In the genomic region with DNA sequence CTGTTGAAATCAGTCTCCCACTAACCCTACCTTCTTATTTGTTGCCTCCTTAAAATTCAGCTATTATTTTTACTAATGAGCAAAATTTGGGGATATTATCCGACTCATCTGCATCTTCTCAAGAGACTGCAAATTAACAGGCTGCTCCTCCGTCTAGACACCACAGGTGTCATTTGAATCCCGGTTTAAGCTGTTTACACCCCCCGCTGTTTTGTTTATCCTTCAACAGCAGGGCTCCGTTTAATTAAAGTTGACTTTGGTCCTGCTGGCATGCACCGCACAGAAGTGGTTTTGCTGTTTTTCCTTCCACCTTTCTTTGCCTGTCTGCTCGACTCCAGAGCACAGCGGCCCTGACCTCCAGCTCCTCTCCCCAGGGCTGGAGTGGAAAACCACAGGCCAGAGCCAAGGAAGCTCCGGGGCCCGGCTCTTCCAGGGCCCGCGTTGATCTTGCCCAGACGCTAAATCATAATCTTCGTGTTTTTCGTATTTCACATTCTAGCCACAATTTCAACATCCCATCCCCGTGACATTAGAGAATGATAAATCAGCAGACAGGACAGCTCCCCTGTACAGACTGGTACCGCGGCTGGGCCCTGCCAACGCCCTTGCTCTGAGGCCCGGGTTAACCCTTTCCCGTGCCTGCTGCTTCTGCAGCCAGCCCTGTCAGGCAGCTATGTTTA, we compare ENCODE assay signal across 8 mouse cellular contexts.
DNase-seq lines count a peak whose midpoint lies in the region; ATAC-seq and TF ChIP-seq lines count a peak whose summit lies in the region.

No protein-coding gene starts in this region.

- peak; percentile 73; the same call in 1 of the 2 replicates for ATAC-seq in forebrain, embryonic 11.5 days (replicated peaks; ENCODE audit: low FRiP score)
- ATAC-seq in hindbrain, embryonic 11.5 days (ENCODE audit: low FRiP score) = no peak
- ATAC-seq in lung, postnatal 0 days = no peak
- no peak for ATAC-seq in erythroblast, adult 5-6 weeks (replicated peaks; ENCODE audit: low FRiP score, poor library complexity, severe bottlenecking)

- no peak overlapping the region for H3K27ac ChIP-seq in kidney, adult 2 months (ENCODE audit: insufficient read depth, low read depth, low read length)
- no peak overlapping the region for H3K27ac ChIP-seq in forebrain, embryonic 11.5 days (ENCODE audit: low read depth, low read length)
- no peak overlapping the region for H3K27ac ChIP-seq in hindbrain, embryonic 11.5 days (ENCODE audit: low read depth, low read length)
- no peak overlapping the region for H3K27ac ChIP-seq in lung, postnatal 0 days (ENCODE audit: low read length)

- H3K36me3 ChIP-seq in kidney, adult 2 months (ENCODE audit: control insufficient read depth, insufficient read depth, low read length) = no peaks in the 10 kb centered on the region
- no peaks in the 10 kb centered on the region for H3K36me3 ChIP-seq in forebrain, embryonic 11.5 days (ENCODE audit: control insufficient read depth, insufficient read depth, low read length)
- H3K36me3 ChIP-seq in hindbrain, embryonic 11.5 days (ENCODE audit: control insufficient read depth, insufficient read depth, low read length) = no peaks in the 10 kb centered on the region
- H3K36me3 ChIP-seq in lung, postnatal 0 days (ENCODE audit: insufficient read depth, low read length) = no peaks in the 10 kb centered on the region

- H3K27me3 ChIP-seq in kidney, adult 2 months (replicated peaks; ENCODE audit: control insufficient read depth, insufficient read depth, low read length) = no peaks in the 10 kb centered on the region
- H3K27me3 ChIP-seq in forebrain, embryonic 11.5 days (ENCODE audit: control insufficient read depth, insufficient read depth, low read length) = peaks cover 17% of the 10 kb centered on the region
- H3K27me3 ChIP-seq in hindbrain, embryonic 11.5 days (ENCODE audit: control insufficient read depth, insufficient read depth, low read length) = no peaks in the 10 kb centered on the region
- H3K27me3 ChIP-seq in lung, postnatal 0 days (replicated peaks; ENCODE audit: insufficient read depth, low read length) = no peaks in the 10 kb centered on the region

- WGBS in kidney, adult 2 months = 20% methylated on average over 21 of the region's 21 CpGs
- 1% methylated on average over 21 of the region's 21 CpGs for WGBS in forebrain, embryonic 11.5 days
- 3% methylated on average over 21 of the region's 21 CpGs for WGBS in hindbrain, embryonic 11.5 days
- WGBS in lung, postnatal 0 days = 6% methylated on average over 21 of the region's 21 CpGs

- DNase-seq in kidney, adult 2 months = peak; percentile 5
- no peak for DNase-seq in kidney, adult 11 months
- DNase-seq in forebrain, embryonic 11.5 days (ENCODE audit: low spot score) = peak; percentile 71
- peak; percentile 62 for DNase-seq in hindbrain, embryonic 11.5 days (ENCODE audit: low spot score)
- peak; percentile 17 for DNase-seq in lung, postnatal 0 days (ENCODE audit: low spot score)
- peak; percentile 4 for DNase-seq in skeletal muscle tissue, adult 2 months (ENCODE audit: low read depth, low spot score)
- no peak for DNase-seq in thymus, postnatal 25 days

- TF ChIP-seq CTCF in kidney, adult 2 months (conservative IDR thresholded peaks at IDR 0.05; ENCODE audit: insufficient read depth, insufficient read length, low read depth, low read length) = no peak
- TF ChIP-seq CTCF in lung, postnatal 0 days (IDR thresholded peaks at IDR 0.05) = no peak

- H3K9ac ChIP-seq in forebrain, embryonic 11.5 days (ENCODE audit: low read length) = peak overlapping the region; percentile 2
- H3K9ac ChIP-seq in hindbrain, embryonic 11.5 days (ENCODE audit: low read depth, low read length) = no peak overlapping the region
- H3K9ac ChIP-seq in lung, postnatal 0 days (replicated peaks; ENCODE audit: low read depth) = no peak overlapping the region

- H3K4me3 ChIP-seq in kidney, adult 2 months (ENCODE audit: insufficient read depth, low read depth, low read length) = no peak overlapping the region
- 0 out of 2 replicates have a peak overlapping the region, but pooled peaks have one; percentile 4 for H3K4me3 ChIP-seq in forebrain, embryonic 11.5 days (ENCODE audit: low read depth, low read length)
- H3K4me3 ChIP-seq in hindbrain, embryonic 11.5 days (ENCODE audit: low read depth, low read length) = peak overlapping the region; percentile 18; the same call in 1 of the 2 replicates
- no peak overlapping the region for H3K4me3 ChIP-seq in lung, postnatal 0 days (ENCODE audit: low read depth, low read length)

- H3K4me1 ChIP-seq in kidney, adult 2 months (ENCODE audit: control insufficient read depth, insufficient read depth, low read length) = no peaks in the 10 kb centered on the region
- H3K4me1 ChIP-seq in forebrain, embryonic 11.5 days (replicated peaks; ENCODE audit: control insufficient read depth, insufficient read depth, low read length) = no peaks in the 10 kb centered on the region; the same call in 1 of the 2 replicates
- 0 out of 2 replicates have a peak, but pooled peaks cover 4% of the 10 kb centered on the region for H3K4me1 ChIP-seq in hindbrain, embryonic 11.5 days (replicated peaks; ENCODE audit: control insufficient read depth, insufficient read depth, low read length)
- H3K4me1 ChIP-seq in lung, postnatal 0 days (ENCODE audit: insufficient read depth, low read depth, low read length) = no peaks in the 10 kb centered on the region

- TF ChIP-seq EP300 in lung, postnatal 0 days (IDR thresholded peaks at IDR 0.05) = no peak

- H3K9me3 ChIP-seq in forebrain, embryonic 11.5 days (ENCODE audit: control insufficient read depth, low read length) = no peaks in the 10 kb centered on the region
- no peaks in the 10 kb centered on the region for H3K9me3 ChIP-seq in hindbrain, embryonic 11.5 days (ENCODE audit: control insufficient read depth, low read length)
- no peaks in the 10 kb centered on the region for H3K9me3 ChIP-seq in lung, postnatal 0 days (ENCODE audit: low read length)

- H3K4me2 ChIP-seq in forebrain, embryonic 11.5 days (ENCODE audit: low read depth, low read length, severe bottlenecking) = peak overlapping the region; percentile 43
- H3K4me2 ChIP-seq in hindbrain, embryonic 11.5 days (replicated peaks; ENCODE audit: low read depth, low read length) = peak overlapping the region; percentile 39
- peak overlapping the region; percentile 15; the same call in 1 of the 2 replicates for H3K4me2 ChIP-seq in lung, postnatal 0 days (replicated peaks; ENCODE audit: low read depth, low read length)

- TF ChIP-seq POLR2A in kidney, adult 2 months (IDR thresholded peaks at IDR 0.05; ENCODE audit: low read depth, low read length) = no peak

Comparison
In these comparisons a context has a peak if more than half of its experiments do, and no peak if none do; other contexts are left out.
1. DNase-seq: peak in kidney, adult 2 months (single experiment), forebrain, embryonic 11.5 days (single experiment), hindbrain, embryonic 11.5 days (single experiment), lung, postnatal 0 days (single experiment) and skeletal muscle tissue, adult 2 months (single experiment); none in kidney, adult 11 months (single experiment) and thymus, postnatal 25 days (single experiment).
2. H3K4me3 ChIP-seq: peak in forebrain, embryonic 11.5 days (single experiment) and hindbrain, embryonic 11.5 days (single experiment); none in kidney, adult 2 months (single experiment) and lung, postnatal 0 days (single experiment).
3. Peak in every context shown above with its lines, with median percentiles within 50 percentile points of each other: H3K4me2 ChIP-seq.